Mouse (Mus musculus): Measurements from ENCODE around the gene Gpr153. TPM values are rescaled to one million over a fixed set of nuclear protein-coding genes. Genes with fewer than 3 reads are reported as not detected.

The Gpr153 gene
- polyA plus RNA-seq, 1 experiment from 2014 or later: 0.58 TPM

DNA sequence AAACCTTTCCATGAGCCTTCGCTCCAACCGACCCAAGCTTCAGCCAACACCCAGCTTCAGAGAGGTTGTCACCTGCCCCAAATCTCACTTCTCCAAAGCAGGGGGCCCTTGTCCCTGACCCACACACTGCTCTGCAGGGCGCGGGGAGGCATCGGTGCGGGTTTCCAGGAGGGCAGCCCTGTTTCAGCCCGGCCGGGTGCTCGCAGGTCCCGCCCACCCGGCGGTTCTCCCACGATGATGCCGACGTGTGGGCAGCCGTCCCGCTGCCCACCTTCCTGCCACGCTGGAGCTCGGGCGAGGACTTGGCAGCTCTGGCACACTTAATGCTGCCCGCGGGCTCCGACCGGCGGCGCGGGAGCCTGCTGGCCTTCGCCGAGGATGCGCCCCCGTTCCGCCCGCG lies 8.7 kb downstream of the Gpr153 start:
- H3K9ac ChIP-seq (replicated peaks): no peak overlapping the region
- ATAC-seq (no peak), DNase-seq (no peak)
- WGBS (ENCODE audit: insufficient replicate concordance): 25% methylated on average over 22 of the region's 34 CpGs
- peak overlapping the region; percentile 0; the same call in 1 of the 2 replicates for H3K4me2 ChIP-seq (ENCODE audit: low read depth, low read length)
- peaks cover 67% of the 10 kb centered on the region for H3K27me3 ChIP-seq (ENCODE audit: insufficient read depth, low read length)
- 0 out of 2 replicates have a peak overlapping the region, but pooled peaks have one; percentile 1 for H3K4me3 ChIP-seq (ENCODE audit: low read depth, low read length)
- peaks cover 7% of the 10 kb centered on the region for H3K4me1 ChIP-seq (ENCODE audit: insufficient read depth)
- H3K36me3 ChIP-seq (replicated peaks; ENCODE audit: insufficient read depth, low read length): no peaks in the 10 kb centered on the region
- no peak overlapping the region for H3K27ac ChIP-seq (ENCODE audit: low read depth)
- TF ChIP-seq CTCF (IDR thresholded peaks at IDR 0.05; ENCODE audit: low read depth) (no peak), EP300 (IDR thresholded peaks at IDR 0.05; ENCODE audit: low read depth) (no peak)
- H3K9me3 ChIP-seq (ENCODE audit: low read length): no peaks in the 10 kb centered on the region

DNA sequence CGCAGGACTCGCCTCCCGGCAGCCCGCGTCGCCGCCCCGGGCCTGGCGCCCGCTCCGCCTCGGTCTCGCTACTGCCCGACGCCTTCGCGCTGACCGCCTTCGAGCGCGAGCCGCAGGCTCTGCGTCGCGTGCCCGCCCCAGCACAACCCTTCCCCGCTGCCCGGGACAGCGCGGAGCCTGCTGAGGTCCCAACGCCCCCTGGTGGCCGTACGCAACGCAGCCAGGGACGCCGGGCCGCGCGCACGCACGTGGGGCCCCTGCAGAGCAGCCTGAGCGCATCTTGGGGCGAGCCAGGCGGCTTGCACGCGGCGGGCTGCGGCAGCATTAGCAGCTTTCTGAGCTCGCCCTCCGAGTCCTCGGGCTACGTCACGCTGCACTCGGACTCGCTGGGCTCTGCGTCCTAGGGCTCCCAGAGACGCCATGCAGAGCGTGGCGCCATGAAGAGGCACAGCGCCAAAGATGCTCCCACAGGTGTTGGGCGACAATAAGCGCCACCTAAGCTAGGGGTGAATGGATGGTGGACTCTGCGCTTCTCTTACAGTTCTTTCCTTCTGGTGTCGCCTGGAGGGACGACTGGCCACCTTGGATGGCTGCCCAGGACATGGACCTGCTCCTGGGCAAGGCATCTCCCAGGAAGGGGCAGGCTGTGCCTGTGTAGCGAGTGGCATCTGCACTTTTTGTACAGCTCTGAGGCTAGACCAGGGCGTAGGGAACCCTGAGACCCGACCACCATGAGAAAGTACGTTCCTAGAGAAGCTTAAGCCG lies 9.3 kb downstream of the Gpr153 start:
- 0 out of 2 replicates have a peak overlapping the region, but pooled peaks have one; percentile 1 for H3K4me3 ChIP-seq (ENCODE audit: low read depth, low read length)
- no peak overlapping the region for H3K27ac ChIP-seq (ENCODE audit: low read depth)
- 3% methylated on average over 70 of the region's 70 CpGs for WGBS (ENCODE audit: insufficient replicate concordance)
- peaks cover 7% of the 10 kb centered on the region for H3K4me1 ChIP-seq (ENCODE audit: insufficient read depth)
- ATAC-seq (peak; percentile 87), DNase-seq (peak; percentile 87)
- no peak overlapping the region for H3K9ac ChIP-seq (replicated peaks)
- H3K9me3 ChIP-seq (ENCODE audit: low read length): no peaks in the 10 kb centered on the region
- H3K27me3 ChIP-seq (ENCODE audit: insufficient read depth, low read length): peaks cover 73% of the 10 kb centered on the region
- H3K36me3 ChIP-seq (replicated peaks; ENCODE audit: insufficient read depth, low read length): no peaks in the 10 kb centered on the region
- peak; percentile 91 for TF ChIP-seq CTCF (IDR thresholded peaks at IDR 0.05; ENCODE audit: low read depth)
- no peak for TF ChIP-seq EP300 (IDR thresholded peaks at IDR 0.05; ENCODE audit: low read depth)
- peak overlapping the region; percentile 0; the same call in 1 of the 2 replicates for H3K4me2 ChIP-seq (ENCODE audit: low read depth, low read length)

DNA sequence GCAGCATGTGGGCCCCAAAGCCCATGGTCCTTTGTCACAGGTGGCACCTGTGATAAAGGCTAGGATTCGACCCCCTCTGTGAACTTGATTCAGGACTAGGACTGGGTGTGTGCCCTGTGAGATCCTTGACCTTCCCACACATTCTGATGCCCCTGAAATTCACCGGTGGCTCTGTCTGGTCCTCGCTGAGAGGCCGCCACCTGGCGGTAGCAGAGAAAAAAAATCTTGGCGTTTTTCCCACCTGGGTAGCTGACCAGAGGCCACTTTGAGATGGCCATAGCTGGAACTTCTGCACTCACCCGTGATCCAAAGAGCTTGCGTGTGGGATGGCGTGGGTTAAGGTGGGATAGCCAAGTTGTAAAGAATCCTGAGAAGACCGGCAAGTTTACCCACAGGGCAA lies 11.5 kb downstream of the Gpr153 start:
- TF ChIP-seq EP300 (IDR thresholded peaks at IDR 0.05; ENCODE audit: low read depth) (no peak), CTCF (IDR thresholded peaks at IDR 0.05; ENCODE audit: low read depth) (peak; percentile 80)
- no peak overlapping the region for H3K9ac ChIP-seq (replicated peaks)
- DNase-seq: peak; percentile 59
- H3K9me3 ChIP-seq (ENCODE audit: low read length): no peaks in the 10 kb centered on the region
- H3K4me3 ChIP-seq (ENCODE audit: low read depth, low read length): no peak overlapping the region
- no peaks in the 10 kb centered on the region for H3K36me3 ChIP-seq (replicated peaks; ENCODE audit: insufficient read depth, low read length)
- 2% methylated on average over 10 of the region's 10 CpGs for WGBS (ENCODE audit: insufficient replicate concordance)
- no peak for ATAC-seq
- peaks cover 7% of the 10 kb centered on the region for H3K4me1 ChIP-seq (ENCODE audit: insufficient read depth)
- no peak overlapping the region for H3K27ac ChIP-seq (ENCODE audit: low read depth)
- H3K27me3 ChIP-seq (ENCODE audit: insufficient read depth, low read length): peaks cover 88% of the 10 kb centered on the region
- H3K4me2 ChIP-seq (ENCODE audit: low read depth, low read length): no peak overlapping the region

DNA sequence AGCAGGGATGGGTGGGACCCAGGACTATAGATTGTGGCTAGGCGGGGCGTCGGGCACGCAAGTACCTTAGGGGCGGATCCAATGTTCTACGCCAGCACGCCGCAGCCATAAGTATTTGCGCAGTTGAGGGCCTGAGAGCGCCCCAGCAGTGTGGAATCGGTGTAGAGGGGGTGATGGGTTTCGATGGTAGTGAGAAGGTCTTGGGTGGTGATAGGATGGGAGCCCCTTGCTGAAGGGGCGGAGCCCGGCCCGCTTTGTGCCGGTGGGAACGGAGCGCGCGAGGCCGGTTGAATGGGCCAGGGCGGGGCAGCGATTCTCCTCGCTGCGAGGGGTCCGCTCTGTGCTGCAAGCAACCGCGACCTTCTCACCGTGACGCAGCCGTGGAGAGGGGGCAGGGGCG lies 12.2 kb downstream of the Gpr153 start:
- WGBS (ENCODE audit: insufficient replicate concordance): 7% methylated on average over 30 of the region's 32 CpGs
- H3K9me3 ChIP-seq (ENCODE audit: low read length): no peaks in the 10 kb centered on the region
- no peaks in the 10 kb centered on the region for H3K36me3 ChIP-seq (replicated peaks; ENCODE audit: insufficient read depth, low read length)
- DNase-seq: no peak
- H3K27ac ChIP-seq (ENCODE audit: low read depth): no peak overlapping the region
- ATAC-seq: no peak
- H3K4me2 ChIP-seq (ENCODE audit: low read depth, low read length): no peak overlapping the region
- TF ChIP-seq CTCF (IDR thresholded peaks at IDR 0.05; ENCODE audit: low read depth) (no peak), EP300 (IDR thresholded peaks at IDR 0.05; ENCODE audit: low read depth) (no peak)
- H3K27me3 ChIP-seq (ENCODE audit: insufficient read depth, low read length): peaks cover 91% of the 10 kb centered on the region
- H3K4me3 ChIP-seq (ENCODE audit: low read depth, low read length): no peak overlapping the region
- H3K9ac ChIP-seq (replicated peaks): no peak overlapping the region
- peaks cover 7% of the 10 kb centered on the region for H3K4me1 ChIP-seq (ENCODE audit: insufficient read depth)

DNA sequence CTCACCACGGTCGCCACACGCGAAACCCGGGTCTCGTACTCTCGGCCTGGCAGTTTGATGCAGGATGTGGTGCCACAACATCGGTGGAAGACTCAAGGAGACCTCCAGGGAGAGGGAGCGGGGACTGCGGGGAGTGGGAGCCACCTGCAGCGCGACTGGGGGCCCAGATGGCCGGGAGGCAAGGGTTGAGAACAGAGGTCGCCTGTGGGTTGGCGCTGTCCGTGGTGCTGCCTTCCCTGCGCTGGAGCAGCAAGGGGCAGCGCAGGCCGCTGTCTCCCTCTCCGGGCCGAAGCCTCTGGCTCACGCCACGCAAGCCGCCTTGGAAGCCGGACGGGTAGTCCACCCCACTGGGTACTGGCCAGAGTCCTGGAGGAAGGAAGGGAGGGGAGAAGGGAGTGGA lies 12.9 kb downstream of the Gpr153 start:
- no peaks in the 10 kb centered on the region for H3K9me3 ChIP-seq (ENCODE audit: low read length)
- H3K9ac ChIP-seq (replicated peaks): no peak overlapping the region
- DNase-seq (peak; percentile 79), ATAC-seq (no peak; the same call in 1 of the 2 replicates)
- WGBS (ENCODE audit: insufficient replicate concordance): 6% methylated on average over 26 of the region's 26 CpGs
- no peak overlapping the region for H3K27ac ChIP-seq (ENCODE audit: low read depth)
- H3K4me3 ChIP-seq (ENCODE audit: low read depth, low read length): no peak overlapping the region
- peaks cover 91% of the 10 kb centered on the region for H3K27me3 ChIP-seq (ENCODE audit: insufficient read depth, low read length)
- H3K36me3 ChIP-seq (replicated peaks; ENCODE audit: insufficient read depth, low read length): no peaks in the 10 kb centered on the region
- TF ChIP-seq EP300 (IDR thresholded peaks at IDR 0.05; ENCODE audit: low read depth): no peak
- TF ChIP-seq CTCF (IDR thresholded peaks at IDR 0.05; ENCODE audit: low read depth): no peak
- no peak overlapping the region for H3K4me2 ChIP-seq (ENCODE audit: low read depth, low read length)
- H3K4me1 ChIP-seq (ENCODE audit: insufficient read depth): peaks cover 7% of the 10 kb centered on the region

DNA sequence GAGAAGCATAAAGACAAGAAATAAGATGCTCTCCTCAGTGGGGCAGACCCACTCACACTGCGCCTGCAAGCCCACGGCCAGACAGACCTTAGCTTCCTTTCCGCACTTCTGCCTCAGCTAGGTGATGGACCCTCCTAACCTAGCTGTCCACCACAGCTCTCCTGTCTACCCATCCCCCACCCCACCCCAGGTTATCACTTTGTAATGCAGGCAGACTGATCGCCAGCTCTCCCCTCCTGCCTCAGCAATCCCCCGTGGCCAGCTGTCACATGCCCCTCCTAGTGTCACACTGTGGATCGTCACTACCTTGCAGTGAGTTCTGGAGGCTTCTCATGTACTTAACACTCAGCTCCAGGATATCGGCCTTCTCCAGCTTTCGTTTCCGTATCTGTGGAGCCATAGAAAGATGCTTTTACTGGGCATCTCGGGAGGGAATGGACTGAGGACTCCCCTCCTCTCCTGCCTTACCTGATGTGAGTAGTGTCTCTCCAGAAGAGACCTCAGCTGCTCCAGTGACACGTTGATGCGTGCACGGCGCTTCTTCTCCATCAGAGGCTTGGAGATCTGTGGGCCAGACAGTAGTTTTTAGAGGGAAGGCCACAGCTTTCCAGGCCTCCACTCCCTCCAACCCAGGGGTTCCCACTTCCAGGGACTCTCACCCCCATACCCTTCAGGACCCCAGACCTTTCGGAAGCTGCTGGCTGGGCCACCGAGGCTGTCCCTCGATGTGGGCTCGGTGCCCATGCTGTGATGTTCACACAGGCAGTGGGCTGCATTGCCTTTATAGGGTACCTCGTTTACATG lies 13.5 kb downstream of the Gpr153 start:
- TF ChIP-seq EP300 (IDR thresholded peaks at IDR 0.05; ENCODE audit: low read depth) (no peak), CTCF (IDR thresholded peaks at IDR 0.05; ENCODE audit: low read depth) (no peak)
- ATAC-seq: no peak

More for the DNA sequence above, 13.5 kb downstream of the Gpr153 start:
- H3K4me3 ChIP-seq (ENCODE audit: low read depth, low read length): no peak overlapping the region
- H3K9me3 ChIP-seq (ENCODE audit: low read length): no peaks in the 10 kb centered on the region
- 21% methylated on average over 19 of the region's 19 CpGs for WGBS (ENCODE audit: insufficient replicate concordance)
- no peaks in the 10 kb centered on the region for H3K36me3 ChIP-seq (replicated peaks; ENCODE audit: insufficient read depth, low read length)
- H3K27me3 ChIP-seq (ENCODE audit: insufficient read depth, low read length): peaks cover 90% of the 10 kb centered on the region
- DNase-seq: no peak
- no peak overlapping the region for H3K27ac ChIP-seq (ENCODE audit: low read depth)
- no peak overlapping the region for H3K9ac ChIP-seq (replicated peaks)
- H3K4me2 ChIP-seq (ENCODE audit: low read depth, low read length): no peak overlapping the region
- H3K4me1 ChIP-seq (ENCODE audit: insufficient read depth): peaks cover 7% of the 10 kb centered on the region
